Mouse (Mus musculus): ENCODE measurements around the gene Id2.

Id2 gene

DNA sequence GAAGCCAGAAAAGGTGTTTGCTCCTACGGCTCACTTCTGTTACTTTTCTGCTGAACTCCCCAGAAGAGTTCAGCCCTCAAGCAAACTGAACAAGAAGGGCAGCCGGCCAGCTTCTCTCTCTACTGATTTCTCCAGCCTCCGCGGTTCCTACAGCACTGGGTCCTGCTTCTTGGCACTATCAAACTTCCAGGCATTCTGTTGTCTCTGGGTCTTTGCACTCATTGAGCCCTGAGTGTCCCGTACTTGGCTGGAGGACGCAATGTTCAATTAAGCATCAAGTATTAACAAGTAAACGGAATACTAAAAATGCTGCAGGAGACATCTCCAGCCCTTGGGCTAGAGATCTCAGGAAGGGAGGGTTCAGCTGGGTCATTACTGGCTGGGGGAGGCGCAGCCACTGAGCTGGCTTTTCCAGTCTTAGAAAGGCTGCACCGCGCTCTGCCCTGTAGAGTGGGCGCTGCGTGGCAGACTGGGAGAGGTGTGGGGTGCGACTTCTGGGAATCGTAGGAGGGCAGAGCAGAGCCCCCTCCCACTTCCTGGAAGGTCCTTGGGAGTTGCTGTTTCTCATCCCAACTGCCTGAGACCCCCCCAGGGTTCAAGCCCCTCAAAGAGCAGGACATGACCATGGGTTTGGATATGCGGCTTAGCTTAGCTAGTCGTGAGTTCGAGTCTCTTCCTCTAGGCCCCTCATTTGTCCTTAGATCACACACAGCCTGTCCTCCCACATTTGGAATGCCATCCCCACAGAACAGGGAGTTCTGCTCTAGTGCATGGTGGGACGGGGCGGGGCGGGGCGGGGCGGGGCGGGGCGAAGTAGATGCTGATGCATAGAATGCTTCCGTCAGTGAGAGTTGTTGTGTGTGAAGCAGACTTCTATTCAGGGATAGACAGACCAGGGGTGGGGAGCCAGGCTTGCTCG, 13.4 kb downstream of the Id2 start:
- peak; percentile 80 for DNase-seq (ENCODE audit: low read depth, low spot score)

DNA sequence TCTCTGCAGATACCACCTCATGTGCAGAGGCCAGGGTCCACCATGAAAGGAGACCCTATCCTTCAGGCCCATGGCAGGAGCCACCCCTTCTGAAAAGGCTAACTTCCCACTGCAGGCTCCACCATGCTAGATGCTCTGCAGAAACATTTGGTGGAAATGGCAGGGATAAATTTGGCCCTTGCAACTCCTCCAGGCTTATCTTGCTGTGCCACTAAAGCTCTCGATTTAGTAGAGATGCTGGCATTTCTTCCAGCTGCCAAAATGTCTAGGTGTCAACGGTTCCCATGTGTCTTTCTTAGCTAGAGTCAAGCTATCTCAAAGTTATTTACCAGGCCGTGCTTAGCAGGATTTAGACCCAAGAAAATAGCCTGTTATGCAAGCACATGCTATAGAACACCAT, 22.6 kb downstream of the Id2 start:
- DNase-seq (ENCODE audit: low read depth, low spot score) = no peak

DNA sequence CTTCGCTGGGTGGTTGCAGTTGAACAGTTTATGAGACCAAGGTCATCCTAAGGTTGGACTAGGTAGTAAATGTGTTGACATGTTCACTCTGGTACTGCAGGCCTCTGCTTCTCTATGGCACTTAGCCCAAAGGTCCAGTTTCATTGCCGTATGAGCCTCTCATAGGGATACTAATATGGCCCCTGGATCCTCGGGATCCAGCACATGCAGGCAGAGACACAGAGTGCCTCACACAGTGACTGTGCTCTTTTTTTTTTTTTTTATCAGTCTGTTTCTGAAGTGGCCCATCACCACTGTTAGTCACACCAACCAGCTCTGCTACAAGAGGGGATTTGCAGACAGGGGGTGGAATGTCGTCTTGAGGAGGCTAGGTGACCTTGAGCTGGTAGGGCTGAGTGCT, 23.6 kb downstream of the Id2 start:
- DNase-seq (ENCODE audit: low read depth, low spot score) = no peak

DNA sequence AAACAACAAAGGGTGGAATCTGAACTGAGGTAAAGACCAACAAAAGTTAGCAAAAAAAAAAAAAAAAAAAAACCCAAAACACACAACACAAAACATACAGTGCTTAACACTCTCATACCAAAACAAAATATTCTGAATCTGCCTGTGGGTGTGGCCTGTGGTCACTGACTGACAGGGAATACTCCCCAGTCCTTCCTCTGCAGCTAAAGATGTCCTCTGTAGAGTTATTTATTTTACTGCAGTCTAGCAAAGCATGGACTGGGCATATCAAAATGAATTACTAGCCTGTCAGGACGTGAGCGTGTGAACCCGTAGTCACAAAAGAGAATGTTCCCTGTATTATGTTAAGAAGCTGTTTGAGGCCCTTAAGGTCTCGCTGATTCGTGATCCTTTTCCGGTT, 34.7 kb downstream of the Id2 start:
- no peak for DNase-seq (ENCODE audit: low read depth, low spot score)

DNA sequence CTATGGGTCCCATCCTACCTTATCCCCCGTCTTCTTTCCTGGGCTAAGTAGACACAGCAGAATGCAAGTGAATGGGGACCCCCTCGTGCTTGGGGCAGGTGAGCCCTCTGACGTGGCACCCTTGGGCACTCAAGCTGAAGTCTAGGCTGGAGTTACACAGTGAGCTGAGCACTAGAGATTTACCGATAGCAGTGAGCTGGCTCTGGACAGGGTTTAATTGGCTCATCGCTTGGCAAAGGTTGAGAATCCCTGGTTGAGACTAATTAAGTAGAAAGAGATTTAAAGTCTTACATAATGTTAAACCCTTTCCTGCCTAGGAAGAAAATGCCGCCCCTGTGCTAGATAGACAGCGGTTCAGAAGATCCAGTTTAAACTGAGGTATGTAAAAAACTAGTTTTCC, 36.0 kb downstream of the Id2 start:
- no peak for DNase-seq (ENCODE audit: low read depth, low spot score)

DNA sequence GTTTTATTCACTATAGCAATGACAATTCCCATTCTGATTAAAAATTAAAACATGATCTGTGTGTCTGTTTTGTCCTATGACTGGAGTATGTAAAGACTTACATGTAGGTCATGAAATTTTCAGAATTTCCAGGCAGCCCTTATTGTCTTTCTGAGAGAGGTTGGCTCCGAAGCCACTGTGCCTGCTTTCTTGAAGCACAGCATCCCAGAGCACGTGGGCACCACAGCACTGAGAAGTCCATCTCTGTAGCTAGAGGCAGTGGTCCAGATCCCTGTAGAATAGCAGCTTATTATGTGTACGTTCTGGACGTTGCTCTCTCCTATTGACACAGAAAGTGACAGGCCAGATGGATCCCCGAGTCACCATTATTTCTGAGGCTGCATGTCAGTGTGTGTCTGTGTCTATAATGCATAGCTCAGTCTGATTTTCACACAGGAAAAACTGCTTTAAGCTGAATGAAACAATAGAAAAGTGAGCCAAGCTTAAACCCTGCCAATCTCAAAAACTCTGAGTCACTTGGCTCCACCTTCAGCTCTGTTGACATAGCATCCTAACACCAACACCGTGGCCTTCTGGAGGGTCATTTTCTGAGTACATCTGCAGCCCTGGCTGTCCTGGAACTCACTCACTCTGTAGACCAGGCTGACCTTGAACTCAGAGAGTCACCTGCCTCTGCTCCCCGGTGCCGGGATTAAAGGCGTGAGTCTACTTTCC, 37.3 kb downstream of the Id2 start:
- no peak for DNase-seq (ENCODE audit: low read depth, low spot score)

DNA sequence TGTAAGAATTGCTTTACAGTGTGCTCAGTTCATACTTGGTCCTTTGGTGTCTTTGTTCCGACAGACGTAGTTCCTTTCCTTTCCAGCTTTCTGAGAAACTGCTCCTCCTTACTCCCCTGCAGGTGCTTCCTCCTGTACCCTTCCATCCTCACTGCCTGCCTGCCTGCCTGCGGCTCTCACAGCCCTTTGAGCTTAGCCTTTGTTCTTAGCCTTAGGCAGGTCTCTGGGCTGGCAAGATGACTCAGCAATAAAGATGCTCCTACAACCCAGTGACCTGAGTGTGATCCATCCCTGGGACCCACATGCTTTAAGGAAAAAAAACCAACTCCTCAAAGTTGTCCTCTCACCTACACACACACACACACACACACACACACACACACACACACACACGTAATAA, 42.0 kb downstream of the Id2 start:
- DNase-seq (ENCODE audit: low read depth, low spot score) = peak; percentile 73

DNA sequence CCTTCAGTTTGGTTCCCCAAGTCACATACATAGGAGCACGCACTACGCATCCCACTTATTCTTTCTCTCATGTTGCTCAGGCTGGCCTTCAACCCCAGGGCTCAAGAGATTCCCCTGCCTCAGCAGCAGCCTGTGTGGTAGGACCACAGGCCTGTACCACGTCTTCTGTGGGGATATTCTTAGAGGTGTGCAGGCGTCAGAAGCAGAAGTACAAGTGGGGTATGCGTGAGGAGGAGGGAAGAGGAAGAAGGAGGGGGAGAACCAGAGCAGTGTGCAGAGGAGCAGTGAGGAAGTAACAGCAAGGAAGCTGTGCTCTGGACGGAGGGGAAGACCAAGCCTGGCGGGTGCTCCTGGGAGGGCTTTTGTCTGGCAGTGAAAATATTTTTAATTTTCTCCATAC, 42.4 kb downstream of the Id2 start:
- DNase-seq (ENCODE audit: low read depth, low spot score) = no peak

DNA sequence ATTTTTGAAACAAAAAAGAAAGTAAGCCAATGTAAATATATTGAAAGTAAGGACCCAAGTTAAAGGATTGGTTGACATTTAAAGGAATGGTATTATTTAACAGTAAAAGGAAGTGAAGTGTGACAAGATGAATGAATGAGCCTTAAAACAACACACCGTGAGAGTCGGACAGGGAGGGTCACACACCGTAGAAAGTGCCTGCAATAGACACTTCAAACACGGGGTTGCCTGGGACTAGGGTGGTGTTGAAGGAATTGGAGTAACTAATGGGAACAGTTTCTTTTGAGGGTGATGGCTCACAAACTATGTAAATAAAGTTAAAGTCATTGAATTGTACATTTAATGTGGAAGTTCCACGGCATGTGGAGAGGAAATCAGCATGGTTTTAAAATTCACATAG, 47.7 kb downstream of the Id2 start:
- DNase-seq (ENCODE audit: low read depth, low spot score) = no peak

DNA sequence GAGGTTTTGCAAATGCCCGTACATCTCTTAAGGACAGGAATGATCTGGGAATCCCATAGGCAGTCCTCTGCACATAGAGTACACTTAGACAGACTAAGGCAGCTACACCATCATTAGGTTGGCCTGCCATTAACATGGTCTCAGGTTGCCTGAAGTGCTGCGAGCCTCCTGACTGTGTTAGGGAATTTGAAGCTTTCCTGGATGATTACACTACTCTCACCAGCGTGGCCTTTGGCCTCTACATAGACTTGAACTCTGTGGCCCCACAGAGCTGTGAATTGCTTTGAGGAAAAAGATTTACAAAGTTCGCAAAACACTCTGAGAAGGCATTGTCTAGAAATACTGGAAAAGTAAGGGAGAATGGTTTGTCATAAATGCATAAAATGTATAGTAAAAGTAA, 52.4 kb downstream of the Id2 start:
- no peak for DNase-seq (ENCODE audit: low read depth, low spot score)

DNA sequence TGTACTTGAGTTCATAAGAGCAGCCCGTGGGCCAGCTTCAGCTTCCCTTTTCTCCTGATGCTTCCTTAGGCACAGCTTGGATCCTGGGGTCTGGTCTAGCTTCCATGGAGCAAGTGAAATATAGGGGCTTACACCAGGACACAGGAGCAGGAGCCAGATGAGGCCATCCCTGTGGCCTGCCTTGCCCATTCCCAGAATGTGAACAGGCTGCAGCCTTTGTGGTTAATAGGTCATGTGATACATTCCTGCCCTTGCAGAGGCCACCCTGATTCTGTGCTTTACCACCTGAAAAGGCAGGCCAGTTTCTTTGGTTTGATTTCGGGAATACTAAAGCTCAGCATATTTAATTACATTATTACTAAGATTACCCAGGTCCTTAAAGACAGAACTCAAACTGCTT, 52.9 kb downstream of the Id2 start:
- DNase-seq (ENCODE audit: low read depth, low spot score) = no peak

Data from ZHBTc4 (cell line).